Mouse (Mus musculus): ENCODE measurements at regions not wholly inside any gene's neighbourhood (a gene's known extent, or its start where the extent isn't known, plus 50 kb on each side); places are given as distances from the start of the nearest gene placed in this dataset.

DNA sequence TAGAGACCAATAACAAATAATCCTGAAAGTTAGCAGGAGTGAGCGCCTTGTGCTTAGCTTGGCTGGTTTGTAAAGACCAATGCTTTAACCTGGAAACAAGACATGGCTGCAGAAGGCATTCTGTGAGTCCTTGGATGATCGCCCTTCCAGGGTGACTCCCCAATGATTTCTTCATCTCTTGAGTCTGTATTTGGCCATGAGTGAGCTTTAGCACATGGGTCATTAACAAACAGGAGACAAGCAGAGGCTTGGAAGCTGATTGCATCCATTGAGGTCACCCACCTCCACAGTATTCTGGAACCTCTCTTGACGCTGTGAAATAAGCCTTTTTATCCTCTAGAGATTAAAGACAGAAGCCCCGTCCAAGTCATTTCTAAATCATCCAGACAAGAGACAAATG, 57.1 kb upstream of the Mast4 start:
- in situ Hi-C loops (cut with MboI; ENCODE audit: low pct_ligation_motif_present, low pct_unique_long_range_greater_than_20kb, low sequenced_read_pairs): no loop called here
- dilution Hi-C loops (cut with MboI; ENCODE audit: extremely low pct_ligation_motif_present, extremely low pct_unique_long_range_greater_than_20kb, low sequenced_read_pairs): no loop called here
- H3K4me3 ChIP-seq (replicated peaks in 1 of 3; ENCODE audit: low read depth in 2 of 3, low read length in 2 of 3, poor library complexity in 1 of 3): no peak overlapping the region

DNA sequence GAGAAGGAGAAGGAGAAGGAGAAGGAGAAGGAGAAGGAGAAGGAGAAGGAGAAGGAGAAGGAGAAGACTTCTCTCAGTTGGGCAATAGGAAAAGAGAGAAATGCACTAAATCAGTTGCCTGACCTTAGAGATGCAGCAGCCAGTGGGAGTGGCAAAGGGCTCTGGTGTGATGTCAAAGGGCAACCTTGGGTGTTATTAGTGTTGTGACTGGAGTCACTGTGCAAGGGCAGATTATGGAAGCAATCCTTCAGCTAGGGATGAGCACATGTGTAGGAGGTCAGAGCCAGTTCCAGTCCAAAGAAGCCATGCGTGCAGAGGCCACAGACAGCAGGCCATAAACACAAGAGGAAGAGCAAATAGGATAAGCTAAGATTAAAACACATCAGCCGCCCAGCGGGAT, 56.7 kb upstream of the Mast4 start:
- Histone ChIP-seq H3K4me2 (ENCODE audit: insufficient read depth, low read depth, poor library complexity, severe bottlenecking) (no peak overlapping the region), H3K9me3 (replicated peaks; ENCODE audit: low read length) (no peaks in the 10 kb centered on the region), H3K9ac (ENCODE audit: insufficient read depth, low read depth) (no peak overlapping the region), H3K27ac (ENCODE audit: insufficient read depth, low read depth) (no peak overlapping the region), H3K4me3 (replicated peaks in 1 of 3; ENCODE audit: low read depth in 2 of 3, low read length in 2 of 3, poor library complexity in 1 of 3) (no peak overlapping the region), H3K79me2 (replicated peaks; ENCODE audit: control insufficient read depth, extremely low read depth, insufficient read depth, poor library complexity, severe bottlenecking) (no peaks in the 10 kb centered on the region), H3K36me3 (replicated peaks in 1 of 2; ENCODE audit: control insufficient read depth in 1 of 2, insufficient read depth in 1 of 2, low read length in 1 of 2) (no peaks in the 10 kb centered on the region), H3K4me1 (ENCODE audit: control insufficient read depth in 1 of 2, insufficient read depth in 2 of 2) (0 out of 4 replicates have a peak, but pooled peaks cover 0 to 2% of the 10 kb centered on the region in 2 experiments), H3K27me3 (replicated peaks) (no peaks in the 10 kb centered on the region)
- in situ Hi-C loops (cut with MboI; ENCODE audit: low pct_ligation_motif_present, low pct_unique_long_range_greater_than_20kb, low sequenced_read_pairs): no loop called here
- TF ChIP-seq KAT2A (IDR thresholded peaks at IDR 0.05; ENCODE audit: insufficient replicate concordance, low read length): no peak
- dilution Hi-C loops (cut with MboI; ENCODE audit: extremely low pct_ligation_motif_present, extremely low pct_unique_long_range_greater_than_20kb, low sequenced_read_pairs): no loop called here
- DNase-seq (ENCODE audit: extremely low read depth): no peak

More for the DNA sequence above, 57.1 kb upstream of the Mast4 start:
- H3K27me3 ChIP-seq (replicated peaks): no peaks in the 10 kb centered on the region
- DNase-seq (ENCODE audit: extremely low read depth): no peak
- H3K79me2 ChIP-seq (replicated peaks; ENCODE audit: control insufficient read depth, extremely low read depth, insufficient read depth, poor library complexity, severe bottlenecking): no peaks in the 10 kb centered on the region
- 0 out of 4 replicates have a peak, but pooled peaks cover 0 to 3% of the 10 kb centered on the region in 2 experiments for H3K4me1 ChIP-seq (ENCODE audit: control insufficient read depth in 1 of 2, insufficient read depth in 2 of 2)
- no peaks in the 10 kb centered on the region for H3K36me3 ChIP-seq (replicated peaks in 1 of 2; ENCODE audit: control insufficient read depth in 1 of 2, insufficient read depth in 1 of 2, low read length in 1 of 2)
- no peak overlapping the region for H3K9ac ChIP-seq (ENCODE audit: insufficient read depth, low read depth)
- H3K9me3 ChIP-seq (replicated peaks; ENCODE audit: low read length): no peaks in the 10 kb centered on the region
- no peak for TF ChIP-seq ZNF384 (IDR thresholded peaks at IDR 0.05; ENCODE audit: low read depth, low read length)
- no peak overlapping the region for H3K4me2 ChIP-seq (ENCODE audit: insufficient read depth, low read depth, poor library complexity, severe bottlenecking)
- H3K27ac ChIP-seq (ENCODE audit: insufficient read depth, low read depth): no peak overlapping the region

DNA sequence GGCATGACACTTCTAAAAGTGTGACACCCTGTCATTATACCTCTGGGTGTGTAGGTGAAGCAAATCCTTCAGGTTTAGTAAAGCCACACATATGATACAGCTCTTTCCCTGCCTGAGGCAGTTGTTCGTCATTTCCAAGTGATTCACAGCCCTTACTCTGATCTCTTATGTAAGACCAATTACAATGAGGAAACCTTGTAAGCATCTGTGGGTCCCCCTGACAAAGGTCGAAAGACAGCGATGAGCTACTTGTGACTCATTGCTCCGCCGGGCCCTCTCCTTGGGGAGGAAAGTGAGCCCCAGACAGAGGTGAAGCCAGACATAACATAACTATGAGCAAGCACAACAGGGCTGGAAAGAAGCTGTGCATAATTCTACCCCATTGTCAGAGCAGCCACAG, 52.7 kb upstream of the Mast4 start:
- no peak for DNase-seq (ENCODE audit: extremely low read depth)
- dilution Hi-C loops (cut with MboI; ENCODE audit: extremely low pct_ligation_motif_present, extremely low pct_unique_long_range_greater_than_20kb, low sequenced_read_pairs) (no loop called here), in situ Hi-C loops (cut with MboI; ENCODE audit: low pct_ligation_motif_present, low pct_unique_long_range_greater_than_20kb, low sequenced_read_pairs) (no loop called here)
- no peak for TF ChIP-seq USF1 (IDR thresholded peaks at IDR 0.05; ENCODE audit: low read depth, low read length)
- TF ChIP-seq SIN3A (IDR thresholded peaks at IDR 0.05; ENCODE audit: low read length): no peak
- TF ChIP-seq ZC3H11A (IDR thresholded peaks at IDR 0.05; ENCODE audit: low read depth, low read length): no peak
- no peak for TF ChIP-seq HCFC1 (IDR thresholded peaks at IDR 0.05; ENCODE audit: low read depth, low read length)
- TF ChIP-seq NELFE (IDR thresholded peaks at IDR 0.05; ENCODE audit: low read depth, low read length): no peak
- TF ChIP-seq ZNF384 (IDR thresholded peaks at IDR 0.05; ENCODE audit: low read depth, low read length): no peak
- TF ChIP-seq CHD2 (IDR thresholded peaks at IDR 0.05; ENCODE audit: low read length): no peak
- no peak for TF ChIP-seq MAFK (IDR thresholded peaks at IDR 0.05; ENCODE audit: insufficient replicate concordance, low read length)
- no peak for TF ChIP-seq KAT2A (IDR thresholded peaks at IDR 0.05; ENCODE audit: insufficient replicate concordance, low read length)
- no peak for TF ChIP-seq CHD1 (IDR thresholded peaks at IDR 0.05; ENCODE audit: low read depth, low read length)
- no peak for TF ChIP-seq TBP (conservative IDR thresholded peaks at IDR 0.05; ENCODE audit: low read depth, low read length)
- TF ChIP-seq NRF1 (IDR thresholded peaks at IDR 0.05; ENCODE audit: low read depth, low read length): no peak
- no peak for TF ChIP-seq MYC (IDR thresholded peaks at IDR 0.05; ENCODE audit: low read depth, low read length)
- TF ChIP-seq POLR2A (IDR thresholded peaks at IDR 0.05; ENCODE audit: low read depth, low read length): no peak
- Histone ChIP-seq H3K79me2 (replicated peaks; ENCODE audit: control insufficient read depth, extremely low read depth, insufficient read depth, poor library complexity, severe bottlenecking) (no peaks in the 10 kb centered on the region), H3K27ac (ENCODE audit: insufficient read depth, low read depth) (no peak overlapping the region), H3K4me3 (replicated peaks in 1 of 3; ENCODE audit: low read depth in 2 of 3, low read length in 2 of 3, poor library complexity in 1 of 3) (no peak overlapping the region), H3K27me3 (replicated peaks) (no peaks in the 10 kb centered on the region), H3K9me3 (replicated peaks; ENCODE audit: low read length) (no peaks in the 10 kb centered on the region), H3K9ac (ENCODE audit: insufficient read depth, low read depth) (no peak overlapping the region), H3K36me3 (replicated peaks in 1 of 2; ENCODE audit: control insufficient read depth in 1 of 2, insufficient read depth in 1 of 2, low read length in 1 of 2) (peaks cover 0 to 2% of the 10 kb centered on the region in 2 experiments), H3K4me1 (ENCODE audit: control insufficient read depth in 1 of 2, insufficient read depth in 2 of 2) (no peaks in the 10 kb centered on the region), H3K4me2 (ENCODE audit: insufficient read depth, low read depth, poor library complexity, severe bottlenecking) (no peak overlapping the region)
